Mouse (Mus musculus) midbrain, embryonic 13.5 days (tissue): ENCODE results near the gene Smc6. TPM values are rescaled to one million over a fixed set of nuclear protein-coding genes. Genes with fewer than 3 reads are reported as not detected.
A peak's percentile ranks its signal among the peaks of the same experiment; 100 is the strongest.

Source experiments
- ATAC-seq: fragments of 200-750 bp; cut with Nextera tagmentation; 2 replicates; pipeline ENCODE4 v1.8.0; 2017; ENCODE audit warnings: mild to moderate bottlenecking, moderate TSS enrichment, moderate library complexity
- H3K27ac ChIP-seq: fragments of 300-500 bp; sonication (generic); 2 replicates; pipeline ENCODE4 v1.5.1; 2015; ENCODE audit warnings: inconsistent platforms, mild to moderate bottlenecking, moderate library complexity
- H3K27me3 ChIP-seq: fragments of 300-500 bp; sonication (generic); 2 replicates; pipeline ENCODE4 v1.6.1; 2015; ENCODE audit warnings: mild to moderate bottlenecking, inconsistent platforms
- H3K36me3 ChIP-seq: fragments of 300-500 bp; sonication (generic); 2 replicates; pipeline ENCODE4 v1.6.1; 2015; ENCODE audit warnings: mild to moderate bottlenecking, inconsistent platforms
- H3K4me1 ChIP-seq: fragments of 300-500 bp; sonication (generic); replicated peaks from 2 replicates; pipeline ENCODE4 v1.6.1; 2015; ENCODE audit warnings: inconsistent platforms
- H3K4me2 ChIP-seq: fragments of 300-500 bp; sonication (generic); replicated peaks from 2 replicates; pipeline ENCODE4 v1.6.1; 2015; ENCODE audit warnings: moderate library complexity, mild to moderate bottlenecking, inconsistent platforms
- H3K4me3 ChIP-seq: fragments of 300-500 bp; sonication (generic); replicated peaks from 2 replicates; pipeline ENCODE4 v1.5.1; 2015; ENCODE audit warnings: mild to moderate bottlenecking, inconsistent platforms
- H3K9ac ChIP-seq: fragments of 300-500 bp; sonication (generic); replicated peaks from 2 replicates; pipeline ENCODE4 v1.6.1; 2015; ENCODE audit warnings: mild to moderate bottlenecking, inconsistent platforms
- H3K9me3 ChIP-seq: fragments of 300-500 bp; sonication (generic); 2 replicates; pipeline ENCODE4 v1.6.1; 2016; ENCODE audit warnings: mild to moderate bottlenecking, inconsistent platforms
- WGBS: fragments of 180-500 bp; shearing (Covaris S2); methylation state at CpG from one replicate; pipeline ENCODE4 v1.1.7; 2015; 5-methylcytosine and 5-hydroxymethylcytosine counted together
- polyA plus RNA-seq: library from polyadenylated mRNA; unstranded; fragments of >200 nt; fragmentation: Nextera tagmentation; extraction: Ambion mirVana; gene quantifications from 2 replicates; pipeline ENCODE4 v1.2.1, GENCODE M21; 2015

The Smc6 gene
- polyA plus RNA-seq, 1 experiment from 2014 or later: 126 TPM

DNA sequence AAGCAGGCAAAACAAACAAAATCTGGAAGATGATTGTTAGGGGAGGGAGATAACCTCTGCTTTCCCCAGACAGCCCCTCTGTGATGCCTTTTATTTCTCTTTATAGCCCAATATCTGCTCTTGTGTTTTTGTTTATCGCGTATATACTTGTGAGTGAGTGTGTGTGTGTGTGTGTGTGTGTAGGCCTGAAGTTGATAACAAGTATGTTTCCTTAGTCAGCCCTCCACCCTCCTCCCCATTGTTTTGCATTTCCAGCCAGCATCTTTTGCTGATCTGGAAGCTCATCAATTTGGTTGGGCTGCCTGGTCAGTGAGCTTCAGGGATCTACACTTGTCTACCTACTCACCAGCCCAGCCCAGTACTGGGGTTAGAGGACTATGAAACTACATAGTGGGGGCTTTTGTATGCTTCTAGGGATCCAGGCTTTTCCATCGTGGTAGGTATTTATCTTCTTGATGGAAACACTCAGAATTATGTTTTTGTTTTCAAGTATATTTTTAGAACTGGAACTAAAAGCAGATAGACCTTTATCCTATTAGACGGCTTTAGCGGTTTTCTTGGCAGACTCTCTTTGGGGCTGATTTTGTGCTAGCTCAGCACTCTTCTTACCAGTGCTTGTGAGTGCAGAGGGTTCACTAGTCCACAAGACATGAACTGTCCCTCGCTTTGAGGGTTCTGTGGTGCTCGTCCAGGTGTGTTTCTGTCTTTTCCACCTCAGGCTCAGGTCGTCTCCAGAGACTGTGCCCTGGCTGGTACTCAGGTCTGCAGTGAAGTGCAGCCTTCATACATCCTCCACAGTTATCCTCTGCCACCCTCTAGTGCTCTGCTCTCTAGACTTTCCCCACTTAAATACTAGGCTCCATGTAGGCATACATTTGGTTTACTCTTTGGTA lies 41.3 kb downstream of the Smc6 start:
- H3K4me1 ChIP-seq: no peaks in the 10 kb centered on the region
- H3K9me3 ChIP-seq: no peaks in the 10 kb centered on the region
- H3K4me3 ChIP-seq: no peak overlapping the region
- peaks cover 59% of the 10 kb centered on the region for H3K36me3 ChIP-seq
- WGBS: 93% methylated on average over 8 of the region's 8 CpGs
- no peak overlapping the region for H3K27ac ChIP-seq
- no peak overlapping the region for H3K4me2 ChIP-seq
- no peak for ATAC-seq
- no peak overlapping the region for H3K9ac ChIP-seq
- H3K27me3 ChIP-seq: no peaks in the 10 kb centered on the region

DNA sequence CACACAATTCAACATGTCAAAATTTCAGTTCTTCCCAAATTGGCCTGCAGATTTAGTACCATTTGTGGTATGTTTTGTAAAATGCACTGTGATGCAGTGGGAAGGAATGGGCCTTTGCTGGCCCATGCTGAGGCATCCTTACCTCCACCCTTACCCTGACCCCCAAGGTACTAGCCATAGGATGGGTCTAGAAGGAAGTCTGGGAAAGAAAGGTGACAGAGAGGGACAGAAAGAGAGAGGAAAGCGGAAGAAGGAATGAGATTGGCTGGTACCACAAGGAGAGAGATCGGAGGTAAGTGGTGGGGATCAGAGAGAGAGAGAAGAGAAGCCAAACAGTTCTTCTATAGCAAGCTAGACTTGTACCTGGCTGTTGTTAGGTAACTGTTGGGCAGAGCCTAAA lies 45.4 kb downstream of the Smc6 start:
- ATAC-seq: no peak
- Histone ChIP-seq H3K4me1 (no peaks in the 10 kb centered on the region), H3K4me3 (no peak overlapping the region), H3K36me3 (peaks cover 44% of the 10 kb centered on the region), H3K9me3 (no peaks in the 10 kb centered on the region), H3K9ac (no peak overlapping the region), H3K27me3 (no peaks in the 10 kb centered on the region), H3K27ac (no peak overlapping the region), H3K4me2 (no peak overlapping the region)
- 94% methylated on average over 2 of the region's 2 CpGs for WGBS

DNA sequence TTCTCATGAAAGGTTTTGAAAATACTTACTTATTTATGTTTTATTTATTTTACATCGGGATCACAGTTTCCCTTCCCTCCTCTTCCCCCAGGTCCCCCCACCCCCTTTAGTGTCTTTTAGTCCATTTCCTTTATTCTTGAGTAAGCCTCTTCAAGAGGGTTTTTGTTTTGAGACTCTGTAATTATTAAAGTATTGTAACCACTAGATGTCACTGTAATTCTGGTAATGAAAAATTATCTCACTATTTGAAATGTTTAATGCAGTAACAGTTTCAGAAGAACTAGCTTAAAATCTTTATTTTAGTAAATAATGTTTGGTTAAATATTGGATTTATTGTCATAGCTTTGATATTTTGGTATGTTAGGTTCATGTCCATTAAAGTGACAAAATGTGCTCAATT lies 48.2 kb downstream of the Smc6 start:
- Histone ChIP-seq H3K4me1 (no peaks in the 10 kb centered on the region), H3K4me3 (no peak overlapping the region), H3K27ac (no peak overlapping the region), H3K9ac (no peak overlapping the region), H3K4me2 (no peak overlapping the region), H3K9me3 (no peaks in the 10 kb centered on the region), H3K27me3 (no peaks in the 10 kb centered on the region), H3K36me3 (peaks cover 38% of the 10 kb centered on the region)
- ATAC-seq: no peak
- WGBS: 68% methylated on average over 1 of the region's 1 CpGs

DNA sequence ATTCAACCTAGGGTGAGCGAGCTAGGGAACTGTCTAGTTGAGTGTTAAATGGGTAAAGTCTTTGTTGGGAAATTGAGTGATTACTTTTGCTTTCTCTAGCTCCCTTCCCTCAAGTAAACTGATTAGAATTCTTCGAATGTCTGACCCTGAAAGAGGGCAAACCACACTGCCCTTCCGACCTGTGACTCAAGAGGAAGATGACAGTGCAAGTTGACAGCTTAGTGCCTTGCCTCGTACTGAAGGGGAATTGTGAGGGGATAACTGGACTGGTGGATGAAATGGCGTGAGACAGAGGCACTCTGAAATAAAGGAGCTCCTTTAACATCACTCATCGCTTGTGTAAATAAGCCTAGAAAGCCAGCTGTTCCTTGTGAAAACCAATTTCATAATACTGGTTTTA lies 52.0 kb downstream of the Smc6 start:
- no peak overlapping the region for H3K4me2 ChIP-seq
- WGBS: 71% methylated on average over 6 of the region's 6 CpGs
- ATAC-seq: no peak
- no peaks in the 10 kb centered on the region for H3K9me3 ChIP-seq
- no peaks in the 10 kb centered on the region for H3K4me1 ChIP-seq
- H3K4me3 ChIP-seq: no peak overlapping the region
- no peak overlapping the region for H3K9ac ChIP-seq
- no peaks in the 10 kb centered on the region for H3K27me3 ChIP-seq
- H3K36me3 ChIP-seq: peaks cover 35% of the 10 kb centered on the region
- no peak overlapping the region for H3K27ac ChIP-seq

DNA sequence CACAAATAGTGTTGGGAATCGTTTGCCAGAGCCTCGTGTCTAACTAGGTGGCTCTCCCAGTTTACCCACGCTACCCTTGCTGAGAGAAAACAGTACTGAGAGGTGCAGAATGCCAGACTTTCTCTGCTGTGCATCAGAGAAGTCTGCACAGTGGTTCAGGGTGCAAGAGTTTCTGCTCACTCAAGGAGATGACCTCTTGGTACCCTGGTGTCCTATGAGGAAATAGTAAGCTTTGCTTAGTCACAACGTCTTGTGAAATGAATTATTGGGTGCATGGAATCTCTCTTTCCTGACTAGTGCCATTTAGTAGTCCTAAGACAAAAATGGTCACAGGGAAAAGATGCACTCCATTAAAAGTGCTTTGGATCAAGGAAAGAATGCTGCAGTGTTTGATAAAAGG lies 58.8 kb downstream of the Smc6 start:
- WGBS: 53% methylated on average over 4 of the region's 4 CpGs
- no peaks in the 10 kb centered on the region for H3K36me3 ChIP-seq
- H3K9ac ChIP-seq: no peak overlapping the region
- no peaks in the 10 kb centered on the region for H3K4me1 ChIP-seq
- H3K9me3 ChIP-seq: no peaks in the 10 kb centered on the region
- no peak overlapping the region for H3K27ac ChIP-seq
- H3K4me3 ChIP-seq: no peak overlapping the region
- no peak overlapping the region for H3K4me2 ChIP-seq
- no peak for ATAC-seq
- H3K27me3 ChIP-seq: no peaks in the 10 kb centered on the region

DNA sequence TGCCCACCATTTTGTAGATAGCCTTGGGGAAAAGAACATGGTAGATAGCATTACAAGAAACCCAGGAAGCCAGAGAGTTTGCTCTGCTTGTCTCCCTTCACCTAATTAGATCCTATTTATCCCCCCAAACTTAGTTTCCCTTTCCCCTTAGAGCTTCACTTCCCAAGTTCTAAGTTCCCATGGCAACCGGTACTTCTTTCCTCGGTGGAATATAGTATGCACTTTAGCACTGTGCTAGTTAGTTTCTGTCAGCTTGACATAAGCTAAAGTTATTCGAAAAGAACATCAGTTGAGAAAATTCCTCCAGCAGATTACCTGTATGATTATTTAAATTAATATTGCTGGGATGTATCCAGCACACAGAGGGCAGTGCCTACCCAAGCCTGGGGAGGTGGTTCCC lies 60.8 kb downstream of the Smc6 start:
- Histone ChIP-seq H3K4me2 (no peak overlapping the region), H3K27me3 (no peaks in the 10 kb centered on the region), H3K36me3 (no peaks in the 10 kb centered on the region), H3K4me3 (no peak overlapping the region), H3K27ac (no peak overlapping the region), H3K9me3 (no peaks in the 10 kb centered on the region), H3K9ac (no peak overlapping the region), H3K4me1 (no peaks in the 10 kb centered on the region)
- ATAC-seq: no peak
- WGBS: 82% methylated on average over 3 of the region's 3 CpGs

DNA sequence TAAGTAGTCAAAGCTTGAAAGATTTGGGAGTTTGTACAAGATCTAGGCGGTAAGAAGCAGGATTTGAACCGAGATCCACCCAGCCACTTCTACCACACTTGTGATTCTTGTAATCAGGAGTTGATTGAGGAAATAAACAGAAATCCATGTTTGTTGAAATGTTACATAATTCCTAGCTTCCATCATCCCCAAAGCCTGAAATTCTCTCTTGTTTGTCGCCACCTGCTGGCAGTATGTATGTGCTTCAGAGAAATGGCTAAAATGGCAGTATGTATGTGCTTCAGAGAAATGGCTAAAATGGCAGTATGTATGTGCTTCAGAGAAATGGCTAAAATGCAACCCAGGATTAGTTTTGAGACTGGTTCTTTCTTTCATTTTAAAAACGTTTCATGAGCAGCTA lies 71.2 kb downstream of the Smc6 start:
- no peak overlapping the region for H3K27ac ChIP-seq
- no peaks in the 10 kb centered on the region for H3K36me3 ChIP-seq
- H3K27me3 ChIP-seq: no peaks in the 10 kb centered on the region
- no peak for ATAC-seq
- no peak overlapping the region for H3K4me3 ChIP-seq
- WGBS: 38% methylated on average over 4 of the region's 4 CpGs
- no peaks in the 10 kb centered on the region for H3K9me3 ChIP-seq
- H3K9ac ChIP-seq: no peak overlapping the region
- no peaks in the 10 kb centered on the region for H3K4me1 ChIP-seq
- H3K4me2 ChIP-seq: no peak overlapping the region

DNA sequence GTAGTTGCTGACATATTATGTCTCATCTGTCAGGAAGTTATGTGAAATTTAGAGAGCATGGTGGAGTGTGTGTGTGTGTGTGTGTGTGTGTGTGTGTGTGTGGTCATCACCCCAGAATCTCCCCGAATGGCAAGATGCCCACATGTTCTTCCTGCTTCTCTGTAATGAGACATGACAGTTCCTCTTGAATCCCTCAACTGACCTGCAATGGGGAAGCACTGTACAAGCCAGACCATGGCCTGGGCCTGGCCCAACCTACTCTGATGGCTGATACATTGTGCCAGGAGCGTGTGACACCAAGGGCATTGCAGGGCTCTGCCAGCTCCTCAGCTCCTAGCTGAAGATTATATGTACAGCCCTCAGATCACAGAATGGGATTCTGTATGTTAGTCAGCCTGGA lies 72.6 kb downstream of the Smc6 start:
- Histone ChIP-seq H3K27ac (no peak overlapping the region), H3K36me3 (no peaks in the 10 kb centered on the region), H3K4me1 (no peaks in the 10 kb centered on the region), H3K4me2 (no peak overlapping the region), H3K27me3 (no peaks in the 10 kb centered on the region), H3K9ac (no peak overlapping the region), H3K9me3 (no peaks in the 10 kb centered on the region), H3K4me3 (no peak overlapping the region)
- 90% methylated on average over 2 of the region's 2 CpGs for WGBS
- no peak for ATAC-seq

DNA sequence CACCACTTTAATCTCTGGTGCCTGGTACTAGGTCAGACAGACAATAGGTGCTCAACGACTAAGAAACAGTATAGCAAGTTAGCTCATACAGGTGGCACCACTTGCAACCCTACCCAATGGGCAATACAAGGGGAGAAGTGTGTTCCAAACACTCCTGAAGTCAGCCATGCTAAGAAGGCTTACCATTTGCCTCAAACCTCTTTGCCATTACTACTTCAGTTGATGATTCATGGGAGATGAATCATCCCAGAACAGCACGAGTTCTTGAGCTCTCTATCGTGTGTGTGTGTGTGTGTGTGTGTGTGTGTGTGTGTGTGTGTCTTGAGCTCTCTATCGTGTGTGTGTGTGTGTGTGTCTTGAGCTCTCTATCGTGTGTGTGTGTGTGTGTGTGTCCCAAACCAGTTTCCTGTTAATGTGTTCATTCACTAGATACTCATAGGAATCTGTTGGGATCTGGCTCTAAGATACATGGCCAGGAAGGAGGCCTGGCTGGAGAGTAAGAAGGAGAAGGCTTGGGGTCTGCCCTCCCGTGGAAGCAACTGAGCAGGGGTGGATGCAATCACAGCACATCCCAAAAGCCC lies 76.4 kb downstream of the Smc6 start:
- Histone ChIP-seq H3K27ac (no peak overlapping the region), H3K27me3 (no peaks in the 10 kb centered on the region), H3K4me3 (no peak overlapping the region), H3K9me3 (no peaks in the 10 kb centered on the region), H3K4me2 (no peak overlapping the region), H3K4me1 (no peaks in the 10 kb centered on the region), H3K9ac (no peak overlapping the region), H3K36me3 (no peaks in the 10 kb centered on the region)
- WGBS: 87% methylated on average over 6 of the region's 6 CpGs
- ATAC-seq: no peak

DNA sequence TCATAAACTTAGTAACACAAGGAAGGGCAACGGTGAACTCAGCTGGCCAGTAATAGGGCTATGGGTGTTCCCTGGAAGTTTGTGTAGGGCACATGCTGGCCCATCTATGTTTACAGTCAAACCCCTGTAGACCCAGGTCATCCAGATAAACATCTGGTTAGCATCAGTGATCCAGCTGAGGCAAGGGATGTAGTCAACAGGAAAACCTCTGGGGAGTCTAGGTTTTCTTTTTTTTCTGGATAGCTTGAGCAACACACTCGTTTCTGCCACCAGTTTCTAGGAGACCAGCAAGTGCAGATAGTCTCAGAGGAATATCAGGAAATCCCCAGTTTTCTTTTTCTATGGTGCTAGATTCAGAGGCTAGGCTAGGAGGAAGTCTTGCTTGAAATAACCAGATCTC lies 80.3 kb downstream of the Smc6 start:
- H3K9me3 ChIP-seq: no peaks in the 10 kb centered on the region
- H3K27me3 ChIP-seq: no peaks in the 10 kb centered on the region
- H3K9ac ChIP-seq: no peak overlapping the region
- ATAC-seq: no peak
- H3K36me3 ChIP-seq: no peaks in the 10 kb centered on the region
- H3K4me2 ChIP-seq: no peak overlapping the region
- H3K4me3 ChIP-seq: no peak overlapping the region
- H3K4me1 ChIP-seq: 0 out of 2 replicates have a peak, but pooled peaks cover 7% of the 10 kb centered on the region
- WGBS: 83% methylated on average over 2 of the region's 2 CpGs
- H3K27ac ChIP-seq: no peak overlapping the region

DNA sequence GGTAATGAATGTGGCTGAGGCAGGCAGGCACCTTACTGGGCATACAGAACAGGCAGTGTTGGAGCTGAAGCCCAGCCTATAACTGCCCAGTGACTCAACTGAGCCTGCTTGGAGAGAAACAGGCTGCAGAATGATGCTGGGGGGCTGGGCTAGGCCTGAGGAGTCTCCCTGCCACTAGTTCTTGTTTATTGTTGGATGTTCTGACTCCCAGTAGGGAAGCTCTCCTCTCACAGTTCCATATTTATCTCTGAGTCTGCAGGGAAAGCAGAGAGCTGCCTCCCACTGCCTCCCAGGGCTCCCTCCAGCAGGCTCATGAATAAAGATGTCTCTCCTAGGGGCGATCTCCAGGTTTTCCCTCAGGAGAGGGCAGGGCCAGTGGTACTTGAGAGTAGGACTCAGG lies 82.7 kb downstream of the Smc6 start:
- H3K4me1 ChIP-seq: 0 out of 2 replicates have a peak, but pooled peaks cover 7% of the 10 kb centered on the region
- H3K27me3 ChIP-seq: no peaks in the 10 kb centered on the region
- ATAC-seq: peak; percentile 29; the same call in 1 of the 2 replicates
- H3K36me3 ChIP-seq: no peaks in the 10 kb centered on the region
- WGBS: 4% methylated on average over 1 of the region's 1 CpGs
- no peak overlapping the region for H3K9ac ChIP-seq
- H3K27ac ChIP-seq: no peak overlapping the region
- H3K4me2 ChIP-seq: no peak overlapping the region
- no peak overlapping the region for H3K4me3 ChIP-seq
- H3K9me3 ChIP-seq: no peaks in the 10 kb centered on the region

DNA sequence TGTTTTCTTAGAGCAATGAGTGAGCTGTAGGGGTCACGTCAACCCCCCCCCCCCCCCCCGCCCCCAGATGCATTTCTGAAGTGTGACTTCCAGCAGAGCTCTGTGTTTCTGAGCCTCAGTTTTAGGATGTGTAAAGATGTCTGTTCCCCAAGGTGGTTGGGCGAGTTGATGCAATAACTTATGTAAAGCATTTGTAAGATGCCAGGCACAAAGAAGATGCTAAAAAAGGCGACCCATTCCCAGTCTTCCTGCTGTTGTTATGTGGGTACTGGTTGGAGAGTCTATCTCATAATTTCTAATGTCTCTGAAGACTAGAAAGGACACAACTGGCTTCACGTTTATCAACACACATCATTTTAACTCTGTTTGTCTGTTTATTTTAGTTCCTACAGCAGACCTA lies 84.2 kb downstream of the Smc6 start:
- Histone ChIP-seq H3K27ac (no peak overlapping the region), H3K36me3 (no peaks in the 10 kb centered on the region), H3K9me3 (no peaks in the 10 kb centered on the region), H3K4me3 (no peak overlapping the region), H3K9ac (no peak overlapping the region), H3K4me2 (no peak overlapping the region), H3K27me3 (no peaks in the 10 kb centered on the region), H3K4me1 (0 out of 2 replicates have a peak, but pooled peaks cover 7% of the 10 kb centered on the region)
- ATAC-seq: no peak
- WGBS: 65% methylated on average over 5 of the region's 5 CpGs
